Mouse (Mus musculus) embryonic facial prominence, embryonic 12.5 days (tissue): ENCODE measurements around the gene Erg. TPM values are rescaled to one million over a fixed set of nuclear protein-coding genes. Genes with fewer than 3 reads are reported as not detected.
A peak's percentile ranks its signal among the peaks of the same experiment; 100 is the strongest.

Source experiments
- ATAC-seq: fragments of 200-750 bp; cut with Nextera tagmentation; 2 replicates; pipeline ENCODE4 v1.8.0; 2017; ENCODE audit not compliant: insufficient number of reproducible peaks, insufficient read depth, low FRiP score, low TSS enrichment
- H3K27ac ChIP-seq: fragments of 300-500 bp; sonication (generic); 2 replicates; pipeline ENCODE4 v1.5.1; 2016; ENCODE audit warnings: mild to moderate bottlenecking
- H3K27me3 ChIP-seq: fragments of 300-500 bp; sonication (generic); 2 replicates; pipeline ENCODE4 v1.6.1; 2016; ENCODE audit warnings: mild to moderate bottlenecking, moderate library complexity
- H3K36me3 ChIP-seq: fragments of 300-500 bp; sonication (generic); 2 replicates; pipeline ENCODE4 v1.6.1; 2016; ENCODE audit warnings: mild to moderate bottlenecking
- H3K4me1 ChIP-seq: fragments of 300-500 bp; sonication (generic); 2 replicates; pipeline ENCODE4 v1.6.1; 2016
- H3K4me2 ChIP-seq: fragments of 300-500 bp; sonication (generic); replicated peaks from 2 replicates; pipeline ENCODE4 v1.6.1; 2016; ENCODE audit warnings: mild to moderate bottlenecking, moderate library complexity
- H3K4me3 ChIP-seq: fragments of 300-500 bp; sonication (generic); 2 replicates; pipeline ENCODE4 v1.5.1; 2016; ENCODE audit warnings: mild to moderate bottlenecking
- H3K9ac ChIP-seq: fragments of 300-500 bp; sonication (generic); 2 replicates; pipeline ENCODE4 v1.6.1; 2016; ENCODE audit warnings: mild to moderate bottlenecking, moderate library complexity
- H3K9me3 ChIP-seq: fragments of 300-500 bp; sonication (generic); 2 replicates; pipeline ENCODE4 v1.6.1; 2016; ENCODE audit warnings: mild to moderate bottlenecking, moderate library complexity
- WGBS: fragments of 180-500 bp; shearing (Covaris S2); methylation state at CpG from one replicate; pipeline ENCODE4 v1.1.7; 2016; 5-methylcytosine and 5-hydroxymethylcytosine counted together
- polyA plus RNA-seq: library from polyadenylated mRNA; unstranded; fragments of >200 nt; fragmentation: Nextera tagmentation; extraction: Ambion mirVana; gene quantifications from 2 replicates; pipeline ENCODE4 v1.2.1, GENCODE M21; 2016

The Erg gene
- polyA plus RNA-seq, 1 experiment from 2014 or later, result 14.0 TPM

- no peak for ATAC-seq
- H3K4me3 ChIP-seq, result no peak overlapping the region
- H3K36me3 ChIP-seq, result no peaks in the 10 kb centered on the region
- no peaks in the 10 kb centered on the region for H3K27me3 ChIP-seq
- H3K9ac ChIP-seq, result no peak overlapping the region
- H3K4me1 ChIP-seq, result peaks cover 9% of the 10 kb centered on the region; the same call in 1 of the 2 replicates
- WGBS, result 74% methylated on average over 8 of the region's 8 CpGs
- H3K4me2 ChIP-seq, result no peak overlapping the region
- H3K27ac ChIP-seq, result 0 out of 2 replicates have a peak overlapping the region, but pooled peaks have one; percentile 11
- H3K9me3 ChIP-seq, result no peaks in the 10 kb centered on the region
These were observed 66.9 kb downstream of the Erg start for GRCm38 (mm10) chr16:95519520-95519919.

- H3K27me3 ChIP-seq, result no peaks in the 10 kb centered on the region
- 0 out of 2 replicates have a peak, but pooled peaks cover 3% of the 10 kb centered on the region for H3K4me1 ChIP-seq
- 44% methylated on average over 2 of the region's 2 CpGs for WGBS
- H3K4me3 ChIP-seq, result no peak overlapping the region
- H3K4me2 ChIP-seq, result no peak overlapping the region
- no peaks in the 10 kb centered on the region for H3K36me3 ChIP-seq
- ATAC-seq, result no peak
- no peaks in the 10 kb centered on the region for H3K9me3 ChIP-seq
- no peak overlapping the region for H3K9ac ChIP-seq
- no peak overlapping the region for H3K27ac ChIP-seq
These were observed 80.3 kb downstream of the Erg start for GRCm38 (mm10) chr16:95506051-95506450.

- no peak overlapping the region for H3K4me2 ChIP-seq
- no peak for ATAC-seq
- no peak overlapping the region for H3K4me3 ChIP-seq
- H3K4me1 ChIP-seq, result 0 out of 2 replicates have a peak, but pooled peaks cover 7% of the 10 kb centered on the region
- no peaks in the 10 kb centered on the region for H3K27me3 ChIP-seq
- H3K36me3 ChIP-seq, result no peaks in the 10 kb centered on the region
- no peak overlapping the region for H3K9ac ChIP-seq
- 90% methylated on average over 10 of the region's 10 CpGs for WGBS
- H3K9me3 ChIP-seq, result no peaks in the 10 kb centered on the region
- no peak overlapping the region for H3K27ac ChIP-seq
These were observed 89.7 kb downstream of the Erg start for GRCm38 (mm10) chr16:95496582-95497300.

GRCm38 (mm10) chr16:95494108-95494507, 92.3 kb downstream of the Erg start:
- no peak for ATAC-seq
- Histone ChIP-seq H3K36me3 (no peaks in the 10 kb centered on the region), H3K4me3 (no peak overlapping the region), H3K4me1 (peaks cover 19% of the 10 kb centered on the region; the same call in 1 of the 2 replicates), H3K9me3 (no peaks in the 10 kb centered on the region), H3K4me2 (no peak overlapping the region), H3K27ac (no peak overlapping the region), H3K9ac (no peak overlapping the region), H3K27me3 (no peaks in the 10 kb centered on the region)
- 61% methylated on average over 3 of the region's 3 CpGs for WGBS

GRCm38 (mm10) chr16:95493336-95493735, 93.1 kb downstream of the Erg start:
- H3K9me3 ChIP-seq, result no peaks in the 10 kb centered on the region
- H3K27me3 ChIP-seq, result no peaks in the 10 kb centered on the region
- peaks cover 15% of the 10 kb centered on the region; the same call in 1 of the 2 replicates for H3K4me1 ChIP-seq
- no peak overlapping the region for H3K4me3 ChIP-seq
- H3K36me3 ChIP-seq, result no peaks in the 10 kb centered on the region
- WGBS, result 44% methylated on average over 8 of the region's 8 CpGs
- no peak overlapping the region for H3K9ac ChIP-seq
- no peak for ATAC-seq
- H3K4me2 ChIP-seq, result no peak overlapping the region
- H3K27ac ChIP-seq, result no peak overlapping the region

- ATAC-seq, result no peak
- H3K36me3 ChIP-seq, result no peaks in the 10 kb centered on the region
These were observed 94.2 kb downstream of the Erg start for GRCm38 (mm10) chr16:95492146-95492545.

GRCm38 (mm10) chr16:95490386-95490785, 96.0 kb downstream of the Erg start:
- H3K4me1 ChIP-seq, result peaks cover 15% of the 10 kb centered on the region; the same call in 1 of the 2 replicates

More at GRCm38 (mm10) chr16:95492146-95492545, 94.2 kb downstream of the Erg start:
- no peaks in the 10 kb centered on the region for H3K27me3 ChIP-seq
- H3K4me2 ChIP-seq, result no peak overlapping the region
- no peak overlapping the region for H3K9ac ChIP-seq
- 88% methylated on average over 7 of the region's 7 CpGs for WGBS
- no peak overlapping the region for H3K4me3 ChIP-seq
- H3K4me1 ChIP-seq, result peaks cover 15% of the 10 kb centered on the region; the same call in 1 of the 2 replicates
- H3K27ac ChIP-seq, result no peak overlapping the region
- H3K9me3 ChIP-seq, result no peaks in the 10 kb centered on the region

GRCm38 (mm10) chr16:95487606-95488351, 98.6 kb downstream of the Erg start:
- Histone ChIP-seq H3K9ac (no peak overlapping the region), H3K27ac (no peak overlapping the region), H3K4me3 (no peak overlapping the region), H3K4me1 (peaks cover 12% of the 10 kb centered on the region; the same call in 1 of the 2 replicates), H3K36me3 (no peaks in the 10 kb centered on the region), H3K4me2 (no peak overlapping the region), H3K27me3 (no peaks in the 10 kb centered on the region), H3K9me3 (no peaks in the 10 kb centered on the region)
- WGBS, result 75% methylated on average over 9 of the region's 9 CpGs
- ATAC-seq, result no peak

More at GRCm38 (mm10) chr16:95490386-95490785, 96.0 kb downstream of the Erg start:
- Histone ChIP-seq H3K4me3 (no peak overlapping the region), H3K36me3 (no peaks in the 10 kb centered on the region), H3K9ac (no peak overlapping the region), H3K4me2 (no peak overlapping the region), H3K27ac (no peak overlapping the region), H3K27me3 (no peaks in the 10 kb centered on the region), H3K9me3 (no peaks in the 10 kb centered on the region)
- 39% methylated on average over 5 of the region's 5 CpGs for WGBS
- ATAC-seq, result no peak

GRCm38 (mm10) chr16:95481176-95481575, 105.2 kb downstream of the Erg start:
- no peak for ATAC-seq
- Histone ChIP-seq H3K9me3 (no peaks in the 10 kb centered on the region), H3K9ac (no peak overlapping the region), H3K4me2 (no peak overlapping the region), H3K27me3 (no peaks in the 10 kb centered on the region), H3K36me3 (no peaks in the 10 kb centered on the region), H3K4me1 (peaks cover 7% of the 10 kb centered on the region; the same call in 1 of the 2 replicates), H3K4me3 (no peak overlapping the region), H3K27ac (no peak overlapping the region)
- WGBS, result 87% methylated on average over 13 of the region's 13 CpGs

- no peaks in the 10 kb centered on the region for H3K27me3 ChIP-seq
- no peaks in the 10 kb centered on the region for H3K36me3 ChIP-seq
- no peak for ATAC-seq
- 87% methylated on average over 5 of the region's 5 CpGs for WGBS
- H3K4me2 ChIP-seq, result no peak overlapping the region
- H3K9me3 ChIP-seq, result no peaks in the 10 kb centered on the region
- no peak overlapping the region for H3K27ac ChIP-seq
- peaks cover 7% of the 10 kb centered on the region; the same call in 1 of the 2 replicates for H3K4me1 ChIP-seq
- no peak overlapping the region for H3K4me3 ChIP-seq
- H3K9ac ChIP-seq, result no peak overlapping the region
These were observed 107.8 kb downstream of the Erg start for GRCm38 (mm10) chr16:95478558-95478957.

- ATAC-seq, result no peak
- no peak overlapping the region for H3K27ac ChIP-seq
- 86% methylated on average over 3 of the region's 3 CpGs for WGBS
These were observed 111.4 kb downstream of the Erg start for GRCm38 (mm10) chr16:95475041-95475440.

More at GRCm38 (mm10) chr16:95475041-95475440, 111.4 kb downstream of the Erg start:
- Histone ChIP-seq H3K27me3 (no peaks in the 10 kb centered on the region), H3K4me3 (no peak overlapping the region), H3K9me3 (no peaks in the 10 kb centered on the region), H3K9ac (no peak overlapping the region), H3K4me2 (no peak overlapping the region), H3K4me1 (peaks cover 2% of the 10 kb centered on the region; the same call in 1 of the 2 replicates), H3K36me3 (no peaks in the 10 kb centered on the region)
